Mouse (Mus musculus) testis, adult 2 months (tissue): ENCODE measurements at regions not wholly inside any gene's neighbourhood (a gene's known extent, or its start where the extent isn't known, plus 50 kb on each side); places are given as distances from the start of the nearest gene placed in this dataset.

ENCODE experiments used
- H3K27ac ChIP-seq: fragments of 200-500 bp; 2 replicates; pipeline ENCODE4 v1.5.1; 2012; ENCODE audit warnings: low read depth, low read length; ENCODE audit not compliant: control insufficient read depth, insufficient read depth
- H3K27me3 ChIP-seq: fragments of 200-500 bp; 2 replicates; pipeline ENCODE4 v1.6.1; 2012; ENCODE audit warnings: mild to moderate bottlenecking, low read length, moderate library complexity; ENCODE audit not compliant: control insufficient read depth, insufficient read depth
- H3K36me3 ChIP-seq: fragments of 200-500 bp; 2 replicates; pipeline ENCODE4 v1.6.1; 2012; ENCODE audit warnings: mild to moderate bottlenecking, low read length; ENCODE audit not compliant: control insufficient read depth, insufficient read depth
- H3K4me1 ChIP-seq: fragments of 200-500 bp; 2 replicates; pipeline ENCODE4 v1.6.1; 2012; ENCODE audit warnings: low read length; ENCODE audit not compliant: control insufficient read depth, insufficient read depth
- H3K4me3 ChIP-seq: fragments of 200-500 bp; 2 replicates; pipeline ENCODE4 v1.5.1; 2012; ENCODE audit warnings: low read depth, mild to moderate bottlenecking, low read length, moderate library complexity, mixed read lengths; ENCODE audit not compliant: control insufficient read depth
- CTCF ChIP-seq: fragments of 200-500 bp; IDR thresholded peaks from 2 replicates; pipeline ENCODE4 v1.5.1; 2012; ENCODE audit warnings: low read depth, mild to moderate bottlenecking, inconsistent platforms, low read length, moderate library complexity; ENCODE audit not compliant: control insufficient read depth, insufficient read depth, insufficient replicate concordance
- POLR2A ChIP-seq: fragments of 200-500 bp; IDR thresholded peaks from 2 replicates; pipeline ENCODE4 v1.6.1; 2012; ENCODE audit warnings: low read depth, mild to moderate bottlenecking, inconsistent platforms, low read length, moderate library complexity; ENCODE audit not compliant: control insufficient read depth

DNA sequence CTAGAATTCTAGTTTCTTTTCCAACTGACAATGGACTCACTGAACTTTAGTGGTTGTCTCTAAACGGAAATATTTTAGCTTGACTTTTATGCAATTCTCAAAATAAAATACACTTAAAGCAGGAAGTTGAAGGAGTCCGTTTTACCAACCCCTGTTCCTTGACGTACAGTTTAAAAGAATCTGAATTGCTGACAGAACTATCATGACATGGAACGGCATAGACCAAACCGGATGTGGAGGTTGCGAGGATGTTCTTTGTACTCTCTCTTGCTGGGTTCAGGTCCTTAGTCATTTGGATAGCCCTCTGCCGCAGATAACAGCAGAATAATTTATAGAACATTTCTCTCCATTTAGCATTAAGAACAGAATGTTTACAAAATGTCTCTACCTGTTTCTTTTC is 673.6 kb upstream of the Ptbp2 start:
- no peak overlapping the region for H3K4me3 ChIP-seq
- TF ChIP-seq POLR2A (no peak), CTCF (no peak)
- H3K27me3 ChIP-seq: no peaks in the 10 kb centered on the region
- H3K27ac ChIP-seq: no peak overlapping the region
- no peaks in the 10 kb centered on the region for H3K4me1 ChIP-seq
- H3K36me3 ChIP-seq: no peaks in the 10 kb centered on the region

DNA sequence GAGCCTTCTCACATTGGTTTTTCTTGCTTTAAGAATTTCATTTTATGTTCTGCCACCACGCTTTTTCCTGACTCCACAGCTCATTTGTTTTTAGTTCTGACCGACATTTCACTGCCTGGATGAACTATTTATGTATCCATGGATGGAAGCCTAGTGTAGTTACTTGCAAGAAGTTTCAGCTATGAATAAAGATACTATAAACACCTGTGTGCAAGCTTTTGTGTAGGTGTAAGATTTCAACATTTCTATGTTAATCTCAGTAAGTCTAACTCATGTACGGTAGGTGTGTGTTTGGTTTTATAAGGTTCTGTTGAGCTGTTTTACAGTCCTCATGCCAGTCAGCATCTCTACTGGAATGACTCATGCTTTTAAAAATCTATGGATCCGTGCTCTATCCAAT is 656.9 kb upstream of the Ptbp2 start:
- TF ChIP-seq CTCF: no peak
- TF ChIP-seq POLR2A: no peak
- Histone ChIP-seq H3K4me3 (no peak overlapping the region), H3K27ac (no peak overlapping the region), H3K4me1 (no peaks in the 10 kb centered on the region), H3K36me3 (no peaks in the 10 kb centered on the region), H3K27me3 (no peaks in the 10 kb centered on the region)

DNA sequence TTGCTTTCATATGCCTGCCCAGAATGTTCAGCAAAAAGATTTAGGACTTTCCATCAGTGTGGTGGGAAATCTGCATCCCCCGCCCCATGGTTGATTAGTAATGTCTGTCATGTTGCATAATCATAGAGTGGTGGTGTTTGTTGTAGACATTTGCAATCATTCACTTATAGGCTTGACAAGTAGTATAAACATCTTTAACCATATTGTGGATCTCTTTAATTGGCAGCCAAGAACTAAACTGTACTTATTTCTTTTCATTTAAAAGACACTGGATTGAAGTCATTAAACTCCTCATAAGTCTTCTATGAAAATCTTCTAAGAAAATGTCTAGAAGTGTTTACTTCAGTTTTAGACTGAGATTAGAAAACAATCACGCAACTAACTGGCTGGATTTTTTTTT is 646.0 kb upstream of the Ptbp2 start:
- H3K4me3 ChIP-seq: no peak overlapping the region
- H3K4me1 ChIP-seq: no peaks in the 10 kb centered on the region
- TF ChIP-seq POLR2A (no peak), CTCF (no peak)
- H3K36me3 ChIP-seq: no peaks in the 10 kb centered on the region
- H3K27ac ChIP-seq: no peak overlapping the region
- no peaks in the 10 kb centered on the region for H3K27me3 ChIP-seq

DNA sequence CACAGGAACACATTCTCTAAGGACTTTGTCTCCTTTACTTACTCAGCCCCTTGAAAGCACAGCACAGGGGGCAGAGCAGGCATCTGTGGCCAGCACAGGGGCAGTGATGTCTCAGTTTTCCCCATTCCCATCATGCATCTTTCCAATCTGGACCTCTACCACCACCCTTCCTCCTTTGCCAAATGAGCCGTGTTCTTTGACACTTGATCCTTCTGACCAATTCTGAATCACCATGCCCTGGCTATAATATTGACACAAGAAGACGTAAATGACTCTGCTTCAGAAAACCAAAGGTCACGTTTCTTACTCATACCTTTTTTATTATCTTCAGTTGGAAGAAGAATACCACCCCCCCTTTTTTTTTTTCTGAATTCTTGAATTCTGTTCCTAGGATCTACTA is 632.4 kb upstream of the Ptbp2 start:
- H3K27me3 ChIP-seq: no peaks in the 10 kb centered on the region
- no peak overlapping the region for H3K27ac ChIP-seq
- H3K4me1 ChIP-seq: no peaks in the 10 kb centered on the region
- no peaks in the 10 kb centered on the region for H3K36me3 ChIP-seq
- TF ChIP-seq POLR2A: no peak
- no peak overlapping the region for H3K4me3 ChIP-seq

DNA sequence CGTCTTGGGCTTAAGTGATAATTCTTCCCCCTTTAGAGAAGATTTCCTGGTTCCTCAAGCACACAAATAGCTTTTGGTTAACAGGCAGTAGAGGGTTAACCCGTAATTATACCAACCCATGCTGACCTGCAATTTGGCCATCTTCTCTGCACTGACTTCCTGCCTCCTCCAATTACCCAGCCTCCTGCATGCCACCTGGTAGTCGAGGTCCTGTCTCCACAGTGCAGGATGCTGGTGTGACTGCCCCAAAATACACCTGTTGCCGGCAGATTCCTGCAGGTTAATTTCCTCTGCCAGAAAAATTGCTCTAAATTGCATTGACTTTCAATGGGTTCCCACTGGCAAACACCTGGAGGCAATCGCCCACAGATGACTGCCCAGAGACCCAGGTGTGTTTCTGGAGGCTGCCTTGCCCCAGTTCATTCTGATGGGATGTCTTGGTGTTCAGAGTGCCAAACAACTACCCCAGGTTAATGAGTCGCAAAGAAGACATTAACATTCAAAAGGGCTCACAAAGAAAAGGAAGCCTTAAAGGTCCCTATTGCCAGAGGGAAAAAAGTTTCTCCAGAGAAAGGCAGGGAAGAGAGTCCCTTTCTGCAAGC is 591.5 kb upstream of the Ptbp2 start:
- Histone ChIP-seq H3K27ac (no peak overlapping the region), H3K4me1 (no peaks in the 10 kb centered on the region), H3K36me3 (no peaks in the 10 kb centered on the region), H3K4me3 (no peak overlapping the region), H3K27me3 (no peaks in the 10 kb centered on the region)
- TF ChIP-seq POLR2A: no peak
- TF ChIP-seq CTCF: no peak

DNA sequence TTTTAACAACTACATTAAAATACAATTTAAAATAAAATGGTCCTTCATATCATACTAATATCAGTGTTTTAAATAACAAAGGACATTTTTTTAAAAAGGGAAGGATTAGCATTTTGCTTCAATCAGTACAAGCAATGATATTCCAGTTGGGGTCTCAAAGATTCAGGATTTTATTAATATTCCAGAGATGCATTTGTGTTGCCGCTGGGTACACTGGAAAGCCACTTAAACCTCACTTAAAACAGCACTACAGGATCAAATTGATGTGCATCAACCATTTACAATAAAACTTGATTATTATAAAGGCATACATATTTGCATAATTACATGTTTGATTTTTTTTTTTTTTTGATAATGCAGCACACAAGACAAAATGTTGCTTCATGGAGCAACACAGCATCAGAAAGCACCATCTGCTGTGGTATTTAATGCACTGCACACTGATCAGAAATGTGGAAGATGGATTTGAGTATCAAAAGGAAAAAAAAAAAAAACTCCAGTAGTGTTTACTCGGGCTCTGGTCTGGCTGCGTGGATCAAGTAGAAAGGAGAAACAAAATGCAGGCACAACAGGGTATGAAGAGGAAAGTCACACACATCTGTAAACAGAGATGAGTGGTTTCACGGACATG is 558.6 kb upstream of the Ptbp2 start:
- H3K27ac ChIP-seq: no peak overlapping the region
- H3K4me1 ChIP-seq: no peaks in the 10 kb centered on the region
- no peaks in the 10 kb centered on the region for H3K27me3 ChIP-seq
- TF ChIP-seq POLR2A (no peak), CTCF (no peak)
- no peak overlapping the region for H3K4me3 ChIP-seq
- no peaks in the 10 kb centered on the region for H3K36me3 ChIP-seq

DNA sequence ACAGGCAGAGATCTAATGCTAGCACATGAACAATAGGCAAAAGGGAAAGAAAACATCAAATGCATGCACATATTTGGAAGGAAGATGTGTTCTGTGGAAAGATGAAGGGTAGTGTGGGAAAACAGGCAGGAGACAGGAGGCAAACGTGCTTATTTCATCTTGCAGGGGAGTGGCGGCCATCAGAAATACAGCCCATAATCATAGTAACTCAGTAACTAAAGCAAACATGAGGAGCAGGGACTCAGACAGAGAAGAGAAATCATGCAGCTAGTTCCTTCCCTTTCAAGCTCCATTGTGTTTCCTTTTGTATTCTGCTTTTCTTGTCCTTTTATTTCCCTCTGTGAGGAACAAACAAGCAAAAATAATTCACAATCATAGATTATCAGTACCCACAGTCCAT is 557.6 kb upstream of the Ptbp2 start:
- H3K27me3 ChIP-seq: no peaks in the 10 kb centered on the region
- no peak overlapping the region for H3K4me3 ChIP-seq
- TF ChIP-seq POLR2A: no peak
- TF ChIP-seq CTCF: no peak
- no peaks in the 10 kb centered on the region for H3K4me1 ChIP-seq
- H3K36me3 ChIP-seq: no peaks in the 10 kb centered on the region
- no peak overlapping the region for H3K27ac ChIP-seq
